Mouse (Mus musculus) heart, postnatal 0 days (tissue): ENCODE results near the gene Spata1. TPM values are rescaled to one million over a fixed set of nuclear protein-coding genes. Genes with fewer than 3 reads are reported as not detected.

ENCODE experiments used
- ATAC-seq: fragments of 200-750 bp; cut with Nextera tagmentation; 2 replicates; pipeline ENCODE4 v1.8.0; 2017; ENCODE audit warnings: low read depth, moderate number of reproducible peaks, moderate library complexity; ENCODE audit not compliant: insufficient read depth
- DNase-seq: peaks from one replicate; pipeline ENCODE4 v3.0.0-alpha.2; 2016; ENCODE audit warnings: low spot score
- H3K27ac ChIP-seq: fragments of 300-500 bp; sonication (generic); 2 replicates; pipeline ENCODE4 v1.5.1; 2014; ENCODE audit warnings: low read depth, mild to moderate bottlenecking
- H3K27me3 ChIP-seq: fragments of 300-500 bp; sonication (generic); 2 replicates; pipeline ENCODE4 v1.6.1; 2014; ENCODE audit warnings: low read length, mixed read lengths; ENCODE audit not compliant: control insufficient read depth, insufficient read depth
- H3K36me3 ChIP-seq: fragments of 300-500 bp; sonication (generic); replicated peaks from 2 replicates; pipeline ENCODE4 v1.6.1; 2014; ENCODE audit warnings: low read length, mixed read lengths; ENCODE audit not compliant: control insufficient read depth, insufficient read depth
- H3K4me1 ChIP-seq: fragments of 300-500 bp; sonication (generic); 2 replicates; pipeline ENCODE4 v1.6.1; 2014; ENCODE audit warnings: antibody characterized with exemption; ENCODE audit not compliant: control insufficient read depth, insufficient read depth
- H3K4me2 ChIP-seq: fragments of 300-500 bp; sonication (generic); 2 replicates; pipeline ENCODE4 v1.6.1; 2014; ENCODE audit warnings: low read depth, mild to moderate bottlenecking, low read length, moderate library complexity
- H3K4me3 ChIP-seq: fragments of 300-500 bp; sonication (generic); 2 replicates; pipeline ENCODE4 v1.5.1; 2014; ENCODE audit warnings: low read depth, low read length
- H3K9ac ChIP-seq: fragments of 300-500 bp; sonication (generic); replicated peaks from 2 replicates; pipeline ENCODE4 v1.6.1; 2014; ENCODE audit warnings: low read depth, low read length, mixed read lengths
- H3K9me3 ChIP-seq: fragments of 300-500 bp; sonication (generic); replicated peaks from 2 replicates; pipeline ENCODE4 v1.6.1; 2016; ENCODE audit warnings: low read length; ENCODE audit not compliant: control insufficient read depth
- CTCF ChIP-seq: IDR thresholded peaks from 2 replicates; pipeline ENCODE4 v1.5.1; 2016; ENCODE audit warnings: antibody characterized with exemption, control low read depth, low read depth
- EP300 ChIP-seq: IDR thresholded peaks from 2 replicates; pipeline ENCODE4 v1.6.1; 2016; ENCODE audit warnings: antibody characterized with exemption, low read depth
- WGBS: fragments of 180-500 bp; shearing (Covaris S2); extraction: QIAGEN DNeasy Blood & Tissue Kit; methylation state at CpG from one replicate; pipeline ENCODE4 v1.1.7; 2014; 5-methylcytosine and 5-hydroxymethylcytosine counted together
- polyA plus RNA-seq: library from polyadenylated mRNA; unstranded; fragments of >200 nt; fragmentation: Nextera tagmentation; extraction: Ambion mirVana; gene quantifications from 2 replicates; pipeline ENCODE4 v1.2.1, GENCODE M21; 2015
- total RNA-seq: library from RNA; depleted of rRNA; stranded (reverse); fragments of >200 nt; gene quantifications from 2 replicates; pipeline ENCODE4 v1.2.3, GENCODE M21; 2014; ENCODE audit warnings: low replicate concordance

The Spata1 gene
- total and polyA plus RNA-seq, 2 experiments from 2014 or later = 0.23 to 4.1 TPM

GRCm38 (mm10) chr3:146425902-146426301 lies 73.7 kb downstream of the Spata1 start:
- WGBS = 85% methylated on average over 7 of the region's 7 CpGs
- Histone ChIP-seq H3K9me3 (no peaks in the 10 kb centered on the region), H3K27me3 (no peaks in the 10 kb centered on the region), H3K4me2 (no peak overlapping the region), H3K9ac (no peak overlapping the region), H3K4me3 (no peak overlapping the region), H3K36me3 (peaks cover 15% of the 10 kb centered on the region), H3K4me1 (0 out of 2 replicates have a peak, but pooled peaks cover 3% of the 10 kb centered on the region), H3K27ac (no peak overlapping the region)
- DNase-seq (no peak), ATAC-seq (no peak)
- TF ChIP-seq EP300 = no peak
- TF ChIP-seq CTCF = no peak

DNA sequence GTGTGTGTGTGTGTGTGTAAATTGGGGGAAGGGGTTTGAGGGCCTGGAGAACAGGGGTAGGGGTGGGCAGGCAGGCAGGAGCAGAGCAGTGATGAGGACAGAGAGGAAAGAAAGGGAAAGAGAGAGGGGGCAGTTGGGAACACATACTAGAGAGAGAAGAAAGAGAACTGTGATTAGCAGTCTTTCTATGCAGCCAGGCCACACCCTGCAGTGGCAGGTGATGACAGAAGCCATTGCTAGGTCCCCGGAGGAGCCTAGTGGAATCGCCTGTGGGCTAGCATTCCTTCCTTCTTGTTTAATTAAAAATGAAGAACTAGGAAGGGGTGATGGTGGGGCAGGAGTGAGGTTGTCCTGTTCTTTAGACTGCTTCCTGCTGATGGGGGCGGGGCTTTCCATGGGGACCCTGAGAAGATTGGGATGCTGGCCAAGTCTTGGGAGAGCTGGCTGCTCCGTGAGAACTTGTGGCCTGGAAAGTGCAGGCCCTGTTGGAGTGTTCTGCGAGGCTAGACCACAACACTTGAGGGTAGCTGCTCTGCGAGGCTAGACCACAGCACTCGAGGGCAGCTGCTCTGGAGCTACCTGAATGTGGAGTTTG lies 75.2 kb downstream of the Spata1 start:
- Histone ChIP-seq H3K4me2 (no peak overlapping the region), H3K36me3 (peaks cover 17% of the 10 kb centered on the region), H3K4me3 (no peak overlapping the region), H3K27me3 (no peaks in the 10 kb centered on the region), H3K9me3 (no peaks in the 10 kb centered on the region), H3K4me1 (0 out of 2 replicates have a peak, but pooled peaks cover 3% of the 10 kb centered on the region), H3K27ac (no peak overlapping the region), H3K9ac (no peak overlapping the region)
- WGBS = 33% methylated on average over 7 of the region's 7 CpGs
- no peak for ATAC-seq
- TF ChIP-seq EP300 (no peak), CTCF (no peak)
- no peak for DNase-seq

- ATAC-seq (no peak), DNase-seq (no peak)
- Histone ChIP-seq H3K36me3 (peaks cover 22% of the 10 kb centered on the region), H3K9me3 (no peaks in the 10 kb centered on the region), H3K27me3 (no peaks in the 10 kb centered on the region), H3K4me3 (no peak overlapping the region), H3K27ac (no peak overlapping the region), H3K4me1 (0 out of 2 replicates have a peak, but pooled peaks cover 3% of the 10 kb centered on the region), H3K9ac (no peak overlapping the region), H3K4me2 (no peak overlapping the region)
- TF ChIP-seq EP300 = no peak
- TF ChIP-seq CTCF = no peak
- 81% methylated on average over 7 of the region's 7 CpGs for WGBS
Observed at GRCm38 (mm10) chr3:146423710-146424109, 75.8 kb downstream of the Spata1 start.

GRCm38 (mm10) chr3:146421787-146422186 lies 77.8 kb downstream of the Spata1 start:
- Histone ChIP-seq H3K4me2 (no peak overlapping the region), H3K27me3 (no peaks in the 10 kb centered on the region), H3K36me3 (peaks cover 20% of the 10 kb centered on the region), H3K4me3 (no peak overlapping the region), H3K9ac (no peak overlapping the region), H3K27ac (no peak overlapping the region), H3K4me1 (no peaks in the 10 kb centered on the region), H3K9me3 (no peaks in the 10 kb centered on the region)
- TF ChIP-seq CTCF (no peak), EP300 (no peak)
- DNase-seq (no peak), ATAC-seq (no peak)
- 56% methylated on average over 8 of the region's 8 CpGs for WGBS

GRCm38 (mm10) chr3:146419992-146420537 lies 79.5 kb downstream of the Spata1 start:
- no peak overlapping the region for H3K4me2 ChIP-seq
- no peak for ATAC-seq
- H3K27me3 ChIP-seq = no peaks in the 10 kb centered on the region
- H3K27ac ChIP-seq = no peak overlapping the region
- H3K9ac ChIP-seq = no peak overlapping the region
- DNase-seq = no peak
- peaks cover 14% of the 10 kb centered on the region for H3K36me3 ChIP-seq
- H3K4me1 ChIP-seq = no peaks in the 10 kb centered on the region
- H3K9me3 ChIP-seq = no peaks in the 10 kb centered on the region
- no peak overlapping the region for H3K4me3 ChIP-seq
- TF ChIP-seq EP300 = no peak
- 82% methylated on average over 15 of the region's 15 CpGs for WGBS

- TF ChIP-seq CTCF (peak; percentile 1; the same call in 1 of the 2 replicates), EP300 (no peak)
- Histone ChIP-seq H3K27ac (peak overlapping the region; percentile 36; the same call in 1 of the 2 replicates), H3K4me1 (no peaks in the 10 kb centered on the region), H3K9me3 (no peaks in the 10 kb centered on the region), H3K9ac (no peak overlapping the region), H3K36me3 (peaks cover 14% of the 10 kb centered on the region), H3K27me3 (no peaks in the 10 kb centered on the region), H3K4me2 (no peak overlapping the region), H3K4me3 (no peak overlapping the region)
- DNase-seq (peak; percentile 16), ATAC-seq (no peak)
- WGBS = 77% methylated on average over 9 of the region's 9 CpGs
Observed at GRCm38 (mm10) chr3:146419534-146419933, 80.0 kb downstream of the Spata1 start.
